Mouse (Mus musculus) kidney, postnatal 4 days (tissue): ENCODE data around the gene Numb.
A peak's percentile ranks its signal among the peaks of the same experiment; 100 is the strongest.
"Not testable (repeated sequence)": the region's sequence is repeated elsewhere in the genome, so short reads cannot be mapped to it uniquely, and the experiment has no call there.

Experiments used
- DNase-seq, 2 experiments: peaks; one replicate each; pipeline ENCODE4 v3.0.0; 2021; ENCODE audit warnings: mixed read lengths in 2 of 2

Numb gene

DNA sequence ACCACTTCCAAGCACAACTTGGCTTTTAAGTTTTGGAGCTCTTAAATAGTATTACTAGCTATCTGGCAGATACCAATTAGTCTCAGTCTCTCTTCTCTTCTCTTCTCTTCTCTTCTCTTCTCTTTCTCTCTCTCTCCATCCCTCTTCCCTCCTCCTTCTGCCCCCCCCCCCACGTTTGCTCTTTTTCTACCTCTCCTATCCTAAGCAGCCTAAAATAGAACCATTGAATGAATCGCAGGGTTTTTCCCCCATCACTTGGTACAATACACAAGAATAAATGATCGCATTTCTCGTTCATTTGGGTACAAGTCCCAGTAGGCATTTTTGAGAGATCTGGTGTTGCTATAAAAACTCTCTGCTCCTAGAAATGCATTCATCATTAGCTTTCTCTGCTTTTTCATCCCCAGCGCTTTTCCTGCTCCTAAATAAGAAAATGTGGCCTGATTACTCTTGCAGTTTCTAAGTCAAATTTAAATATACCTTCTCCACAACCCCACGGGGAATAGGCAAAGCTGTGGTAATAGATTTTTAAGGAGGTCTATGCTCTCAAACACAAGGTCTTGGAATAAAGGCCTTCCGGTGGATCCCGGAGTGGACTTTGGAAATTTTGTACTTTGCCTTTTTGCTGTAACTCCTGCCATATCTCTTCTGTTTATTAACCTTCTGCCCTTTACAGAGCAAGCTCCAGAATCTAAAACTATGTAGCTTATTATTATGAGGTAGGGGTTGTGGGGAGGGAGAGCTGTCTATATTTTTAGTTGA is 1.2 kb upstream of the Numb start:
- no peak for DNase-seq

DNA sequence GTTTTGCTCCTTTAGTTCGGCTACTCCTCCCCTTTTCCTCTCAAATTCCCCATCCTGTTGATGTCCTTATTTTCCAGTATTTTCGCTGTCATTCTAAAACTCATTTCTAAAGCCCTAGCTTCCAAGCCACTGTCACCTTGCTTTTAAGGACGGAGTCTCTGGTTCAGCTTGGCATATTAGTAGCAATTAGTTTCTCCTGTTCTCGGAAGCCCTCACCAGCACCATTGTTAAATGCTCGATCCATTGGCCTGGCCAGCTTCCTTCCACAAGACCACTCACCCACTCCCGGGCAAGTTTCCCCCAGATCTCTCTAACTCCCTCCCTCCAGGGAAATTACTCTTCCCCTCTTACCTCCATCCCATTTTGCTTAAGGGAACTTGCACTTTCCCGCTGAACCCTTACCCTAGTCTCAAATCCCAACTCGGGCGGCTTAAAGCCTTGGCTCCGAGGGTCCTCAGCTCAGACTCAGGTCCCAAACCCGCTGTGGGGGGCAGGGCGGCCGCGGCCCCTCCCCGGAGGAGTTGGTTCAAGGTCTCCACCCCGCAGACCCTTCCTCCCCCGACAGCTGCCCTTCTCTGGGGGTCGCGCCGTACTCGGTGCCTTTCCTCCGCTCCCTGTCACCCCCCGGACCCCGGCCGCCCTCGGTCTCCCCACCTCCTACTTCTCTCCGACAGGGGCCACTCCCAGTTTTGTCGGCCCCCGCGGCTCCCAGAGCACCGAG is 853 bp downstream of the Numb start:
- DNase-seq: no peak

DNA sequence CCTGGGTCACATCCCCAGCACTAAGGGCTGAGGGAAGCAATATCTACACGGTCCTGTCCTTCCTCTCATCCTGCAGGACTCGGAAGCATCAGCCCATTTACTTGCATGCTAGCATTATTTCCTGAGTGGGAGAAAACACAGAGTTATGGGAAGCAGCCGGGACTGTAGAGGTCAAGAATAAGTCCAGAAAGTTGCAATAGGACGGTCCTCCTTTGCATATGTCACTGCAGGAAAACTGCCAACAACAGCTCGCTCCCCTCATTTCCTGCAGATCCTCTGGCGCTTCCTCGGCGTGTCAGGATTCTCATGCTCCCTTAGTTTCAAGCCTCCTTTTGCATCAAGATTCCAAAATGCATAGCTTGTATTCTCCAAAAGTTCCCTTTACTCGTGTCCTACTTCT is 4.8 kb downstream of the Numb start:
- peak; percentile 59 to 67 for DNase-seq

DNA sequence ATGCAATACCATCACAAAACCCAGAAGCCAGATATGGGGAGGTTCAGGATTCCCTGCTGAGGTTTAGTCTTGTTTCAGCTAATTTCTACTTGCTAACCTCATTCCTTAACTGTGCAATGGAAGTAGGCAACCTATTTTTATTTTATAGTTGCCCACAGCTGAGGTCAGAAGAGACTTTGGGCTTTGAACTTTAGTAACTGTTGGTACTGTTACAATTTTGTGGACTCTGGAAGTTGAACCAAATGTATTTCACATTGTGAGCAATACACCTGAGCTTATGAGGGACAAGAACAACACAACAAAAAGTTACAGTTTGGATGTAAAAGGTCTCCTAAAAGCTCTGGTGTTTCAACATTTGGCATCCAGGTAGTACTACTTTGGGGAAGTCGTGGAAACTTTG is 6.9 kb downstream of the Numb start:
- DNase-seq: no peak

DNA sequence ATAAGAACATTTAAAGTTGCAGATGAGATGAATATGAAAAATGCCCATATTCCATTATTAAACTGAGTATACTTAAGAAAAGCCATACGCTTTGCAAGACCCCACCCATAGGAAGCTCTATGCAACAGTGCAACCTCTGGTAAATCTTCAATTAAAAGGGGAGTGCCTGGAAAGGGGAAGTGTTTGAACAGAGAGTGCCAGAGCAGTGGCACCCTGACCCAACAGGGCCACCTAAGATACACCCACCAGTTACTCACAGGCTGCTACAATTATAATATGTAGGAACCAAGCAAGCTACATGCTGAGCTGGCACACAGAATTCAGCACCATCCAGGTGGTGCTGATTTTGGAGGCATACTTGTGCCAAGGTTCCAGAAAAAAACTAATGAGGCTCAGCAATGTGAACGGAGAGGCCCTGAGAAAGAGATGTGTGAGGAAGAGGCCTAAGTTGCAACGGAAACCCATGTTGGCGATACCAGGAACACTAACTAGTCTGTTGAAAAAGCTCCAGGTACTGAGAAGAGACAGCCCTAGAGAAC is 7.5 kb downstream of the Numb start:
- no peak for DNase-seq

DNA sequence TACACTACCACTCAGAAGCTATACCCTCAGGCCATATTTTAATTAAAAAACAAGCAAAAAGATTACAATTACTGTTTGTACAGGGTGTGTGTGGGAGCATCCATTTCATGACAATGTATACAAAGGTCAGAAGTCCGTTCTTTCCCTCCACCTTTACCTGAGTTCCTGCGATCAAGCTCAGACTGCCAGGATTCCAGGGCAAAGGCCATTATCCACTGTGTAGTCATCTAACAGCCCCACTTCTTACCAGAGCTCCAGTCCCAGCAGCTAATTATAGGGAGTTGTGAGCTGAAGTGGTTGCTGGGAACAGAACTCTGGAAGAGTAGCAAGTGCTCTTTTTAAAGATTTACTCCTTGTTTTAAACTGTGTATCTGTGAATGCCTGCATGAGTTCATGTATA is 11.3 kb downstream of the Numb start:
- DNase-seq: no peak

DNA sequence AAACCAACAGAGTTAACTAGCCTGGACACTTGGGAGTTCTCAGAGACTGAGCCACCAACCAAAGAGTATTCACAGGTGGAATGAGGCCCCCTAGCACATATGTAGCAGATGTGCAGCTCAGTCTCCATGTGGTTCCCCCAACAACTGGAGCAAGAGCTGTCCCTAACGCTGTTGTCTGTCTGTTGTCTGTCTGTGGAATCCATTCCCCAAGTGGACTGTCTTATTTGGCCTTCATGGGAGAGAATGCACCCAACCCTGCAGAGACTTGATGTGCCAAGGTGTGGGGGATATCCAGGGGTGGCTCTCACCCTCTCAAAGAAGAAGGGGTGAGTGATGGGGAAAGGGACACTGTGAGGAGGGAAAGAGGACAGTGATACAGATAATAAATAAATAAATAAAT is 28.8 kb downstream of the Numb start:
- no peak for DNase-seq

DNA sequence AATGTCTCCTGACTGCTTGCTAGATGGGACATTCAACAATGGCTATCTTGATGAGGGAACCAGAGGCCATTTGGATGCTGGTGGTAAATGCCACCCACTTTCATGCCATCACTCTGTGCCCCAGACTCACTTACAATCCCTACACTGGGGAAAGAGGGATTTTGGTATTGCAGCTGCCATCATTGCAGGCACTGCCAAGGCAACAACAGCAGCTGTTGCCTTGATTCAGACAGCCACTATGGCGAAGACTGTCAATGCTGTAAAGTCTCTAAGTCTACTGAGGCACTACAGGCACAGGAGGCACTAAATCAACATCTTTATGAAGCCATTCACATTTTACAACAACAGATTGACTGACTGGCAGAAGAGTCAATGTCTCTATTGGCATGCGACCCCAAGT is 30.5 kb downstream of the Numb start:
- no peak for DNase-seq

DNA sequence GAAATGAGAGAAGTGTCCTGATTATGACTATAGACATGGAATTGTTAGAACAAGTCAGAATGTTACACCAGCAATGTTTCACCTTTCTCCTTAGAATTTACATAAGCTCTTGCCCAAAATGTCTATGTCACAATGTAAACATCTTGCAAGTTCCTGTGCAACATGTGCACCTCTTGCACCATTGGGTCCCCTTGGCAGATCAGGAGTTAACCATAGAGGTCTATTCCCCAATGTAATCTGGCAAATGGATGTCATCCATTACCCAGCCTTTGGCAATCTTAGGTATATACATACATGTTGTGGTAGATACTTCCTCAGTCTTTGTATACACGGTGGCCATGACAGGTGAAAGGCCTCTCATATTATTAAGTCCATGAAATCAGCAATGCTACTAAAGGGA is 32.6 kb downstream of the Numb start:
- no peak for DNase-seq

DNA sequence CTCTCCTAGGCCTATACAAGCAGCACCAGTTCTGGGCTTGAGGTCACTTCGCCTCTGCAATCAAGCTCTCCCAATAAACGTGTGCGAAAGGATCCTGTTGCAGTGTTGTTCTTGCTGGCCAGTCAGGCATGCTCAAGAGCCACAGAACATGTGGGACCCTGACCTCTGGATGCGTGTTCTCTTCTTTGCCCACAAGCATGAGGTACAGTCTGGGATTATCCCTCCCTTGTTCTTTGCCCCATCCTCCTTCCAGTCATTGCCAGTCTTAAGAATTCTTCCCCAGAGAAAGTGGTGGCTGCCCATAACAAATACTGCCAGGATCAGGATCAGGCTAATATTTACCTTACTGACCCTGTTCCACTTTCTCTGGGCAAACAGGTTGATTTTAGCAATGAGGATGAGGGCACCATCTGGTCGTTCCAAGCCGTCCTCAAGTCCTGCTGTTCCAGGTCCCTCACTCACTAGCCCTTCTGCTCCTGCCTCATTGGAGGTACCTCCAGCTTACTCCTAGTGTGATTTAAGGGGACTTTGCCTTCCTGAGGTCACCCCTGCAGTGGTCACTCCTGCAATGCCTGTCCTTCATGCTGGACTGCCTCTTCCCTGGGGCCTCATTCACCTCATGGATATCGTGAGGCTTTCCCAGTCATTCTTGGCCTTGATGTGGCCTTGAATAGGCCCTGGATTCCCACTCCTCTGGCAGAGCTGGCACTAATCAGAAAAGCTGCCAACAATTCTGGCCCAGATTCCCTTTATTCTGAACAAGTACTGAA is 36.0 kb downstream of the Numb start:
- DNase-seq: peak in 1 of 2 experiments; percentile 17

DNA sequence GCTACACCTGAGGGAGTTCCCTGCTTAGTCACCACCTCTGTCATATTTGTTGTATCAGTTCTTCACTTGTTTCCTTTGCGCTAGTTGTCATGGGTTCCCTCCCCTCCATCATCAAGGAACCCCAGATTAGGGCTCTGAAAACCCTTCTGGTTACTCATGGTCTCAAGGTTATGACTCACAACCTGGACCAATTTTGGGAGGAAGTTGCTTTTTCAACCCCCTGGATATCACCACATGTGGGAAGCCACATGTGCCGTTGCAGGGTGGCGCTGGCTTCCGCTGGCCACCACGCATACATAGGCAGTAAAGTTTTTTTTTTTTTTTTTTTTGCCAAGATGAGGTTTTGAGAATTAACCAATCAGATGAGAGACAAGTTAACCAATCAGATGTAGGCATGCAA is 36.7 kb downstream of the Numb start:
- not testable (repeated sequence) for DNase-seq

DNA sequence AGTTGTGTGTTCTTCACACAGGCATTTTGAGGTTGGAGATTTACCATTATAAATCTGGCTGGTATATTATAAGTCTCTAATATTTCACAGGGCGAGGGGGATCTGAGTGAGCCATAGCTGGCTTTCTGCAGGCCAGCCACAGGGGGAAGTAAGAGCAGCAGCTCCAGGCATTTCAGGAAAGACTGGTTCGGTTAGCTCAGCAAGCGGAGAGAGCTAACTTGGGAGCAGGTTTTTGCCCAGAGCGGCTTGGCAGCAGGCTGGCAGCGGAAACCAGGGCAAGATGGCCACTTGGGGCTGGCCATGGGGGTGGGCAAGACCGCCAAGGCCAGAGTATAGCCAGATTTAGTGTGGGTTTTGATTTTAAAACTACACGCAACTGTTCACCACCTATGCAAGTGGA is 39.2 kb downstream of the Numb start:
- DNase-seq: peak; percentile 12 to 28

DNA sequence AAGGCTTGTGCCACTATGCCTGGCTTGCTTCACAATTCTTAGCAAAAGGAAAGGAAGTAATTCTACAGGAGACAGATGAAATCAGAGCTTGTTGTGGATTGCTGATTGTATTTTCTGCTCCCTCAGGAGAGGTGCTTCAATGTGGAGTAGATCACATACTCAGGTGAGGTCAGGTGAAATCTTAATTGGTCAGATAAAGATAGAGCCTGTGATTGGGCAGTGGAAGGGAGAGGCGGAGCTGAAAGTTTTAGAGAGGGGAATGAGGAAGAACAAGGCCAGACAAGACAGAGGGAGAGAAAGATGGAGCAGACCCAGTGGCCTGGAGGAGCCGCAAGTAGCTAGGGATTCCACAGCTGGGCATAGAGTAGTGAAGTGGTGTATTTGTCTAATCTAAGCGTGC is 39.6 kb downstream of the Numb start:
- no peak for DNase-seq

DNA sequence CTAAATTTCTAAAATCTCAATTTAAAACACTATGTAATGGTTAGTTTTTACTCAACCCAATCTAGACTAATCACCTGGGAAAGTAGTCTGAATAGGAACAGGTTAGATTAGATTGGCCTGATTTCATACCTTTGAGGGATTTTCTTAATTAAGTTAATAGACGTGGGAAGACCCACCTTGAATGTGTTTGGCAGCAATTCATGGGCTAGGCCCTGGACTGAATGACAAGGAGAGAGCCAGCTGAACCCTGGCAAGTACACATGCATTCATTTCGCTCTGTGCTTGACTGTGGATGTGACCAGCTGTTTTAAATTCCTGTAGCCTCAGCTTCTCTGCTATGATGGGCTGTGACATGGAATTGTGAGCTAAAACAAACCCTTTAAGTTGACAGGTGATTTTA is 40.8 kb downstream of the Numb start:
- DNase-seq: no peak

DNA sequence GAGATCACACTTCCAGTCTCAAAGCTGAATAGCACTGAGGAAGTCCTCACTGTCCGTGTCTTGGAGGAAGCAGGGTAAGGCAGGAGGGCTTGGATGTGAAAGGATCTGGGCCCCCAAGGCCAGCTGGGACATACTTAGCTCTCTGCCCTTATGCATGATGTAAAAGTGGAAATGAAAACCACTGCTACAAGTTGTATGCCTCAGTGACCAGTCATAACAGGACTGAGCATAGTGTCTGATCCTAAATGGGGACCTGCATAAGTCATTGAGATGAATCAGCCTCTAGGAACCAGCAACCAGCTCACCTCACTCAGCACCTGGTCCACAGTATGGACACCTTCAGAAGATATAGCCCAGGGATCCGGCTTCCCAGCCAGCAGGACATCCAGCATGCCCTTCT is 46.6 kb downstream of the Numb start:
- no peak for DNase-seq

DNA sequence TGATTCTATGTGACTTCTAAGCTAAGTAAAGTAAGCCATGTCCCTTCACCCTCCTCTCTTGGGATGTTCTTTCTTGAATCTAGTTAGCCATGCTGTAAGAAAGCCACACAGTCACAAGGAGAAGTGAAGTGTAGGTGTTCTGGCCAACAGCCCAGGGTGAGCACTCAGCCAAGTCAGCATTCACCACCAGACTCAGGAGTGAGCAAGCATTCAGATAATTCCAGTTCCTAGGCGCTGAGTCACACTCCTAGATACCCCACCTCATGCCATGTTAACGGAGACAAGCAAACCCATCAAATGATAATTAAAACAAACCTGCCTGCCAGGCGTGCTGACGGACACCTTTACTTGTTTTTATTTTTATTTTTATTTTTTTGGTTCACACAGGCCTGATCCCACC is 47.1 kb downstream of the Numb start:
- peak in 1 of 2 experiments; percentile 11 for DNase-seq

DNA sequence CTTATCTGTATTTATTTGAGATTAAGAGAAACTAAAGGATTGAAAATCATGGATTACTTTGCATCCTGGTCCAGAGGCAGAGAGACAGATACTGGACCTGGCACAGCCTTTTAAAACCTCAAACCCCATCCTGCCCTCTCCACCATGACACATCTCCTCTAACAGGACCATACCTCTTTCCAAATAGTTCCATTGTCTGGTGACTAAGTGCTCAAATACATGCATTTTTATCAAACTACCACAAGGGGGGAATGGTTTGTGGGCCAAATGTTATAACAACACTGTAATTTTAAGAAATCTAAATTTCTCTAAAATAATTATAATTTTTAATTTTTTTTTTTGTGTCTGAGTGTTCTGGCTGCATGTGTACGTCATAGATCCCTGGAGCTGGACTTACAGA is 57.2 kb downstream of the Numb start:
- DNase-seq: no peak

DNA sequence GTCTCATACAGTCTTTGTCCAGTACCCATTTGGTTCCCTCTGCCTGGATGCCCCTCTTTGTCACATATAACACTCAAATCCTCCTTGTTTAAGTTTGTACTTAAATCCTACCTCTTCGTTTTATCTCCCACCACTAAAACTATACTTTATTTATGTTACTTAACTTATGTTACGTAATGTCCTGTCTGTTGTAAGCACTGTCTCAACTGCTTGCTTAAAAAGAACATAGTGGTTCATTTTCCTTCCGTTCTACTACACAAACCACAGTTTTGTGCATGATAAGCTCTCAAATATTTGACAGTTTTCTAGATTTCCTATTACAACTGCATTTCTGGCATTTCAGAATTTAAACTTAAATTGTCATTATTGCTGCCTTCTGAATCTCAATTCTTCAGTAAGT is 59.9 kb downstream of the Numb start:
- DNase-seq: no peak

DNA sequence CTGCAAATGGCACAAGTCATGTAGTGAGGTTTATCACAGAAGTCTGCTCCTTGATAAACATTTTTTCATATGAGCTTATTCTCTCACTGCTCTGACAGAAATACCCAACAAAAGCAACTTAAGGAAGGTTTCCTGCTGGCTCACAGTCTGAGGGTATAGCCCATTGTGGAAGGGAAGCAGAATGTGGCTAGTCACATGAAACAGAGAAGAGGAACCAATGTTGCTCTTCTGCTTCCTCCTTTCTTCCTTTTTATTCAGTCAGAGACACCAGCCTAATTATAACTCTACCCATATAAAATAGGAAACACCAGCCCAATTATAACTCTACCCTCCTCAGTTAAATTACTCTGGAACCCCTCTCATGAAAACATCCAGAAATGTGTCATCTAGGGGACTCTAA is 61.0 kb downstream of the Numb start:
- no peak for DNase-seq

DNA sequence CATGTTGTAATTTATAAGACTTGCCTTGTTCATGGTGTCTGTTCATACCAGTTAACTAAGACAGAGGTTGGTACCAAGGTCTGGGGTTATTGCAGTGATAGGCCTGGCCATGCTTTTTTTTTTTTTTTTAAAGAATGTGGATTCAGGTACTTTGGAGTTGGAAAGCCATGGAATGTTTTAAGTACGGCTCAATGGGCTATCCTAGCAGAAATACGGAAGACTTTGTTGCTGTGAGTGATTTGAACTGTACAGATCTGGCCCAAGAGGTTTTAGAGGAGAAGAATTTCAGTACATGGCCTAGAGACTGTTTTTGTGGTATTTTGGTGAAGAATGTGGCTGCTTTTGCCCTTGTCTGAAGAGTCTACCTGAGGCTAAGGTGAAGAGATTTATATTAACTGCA is 63.7 kb downstream of the Numb start:
- DNase-seq: no peak

DNA sequence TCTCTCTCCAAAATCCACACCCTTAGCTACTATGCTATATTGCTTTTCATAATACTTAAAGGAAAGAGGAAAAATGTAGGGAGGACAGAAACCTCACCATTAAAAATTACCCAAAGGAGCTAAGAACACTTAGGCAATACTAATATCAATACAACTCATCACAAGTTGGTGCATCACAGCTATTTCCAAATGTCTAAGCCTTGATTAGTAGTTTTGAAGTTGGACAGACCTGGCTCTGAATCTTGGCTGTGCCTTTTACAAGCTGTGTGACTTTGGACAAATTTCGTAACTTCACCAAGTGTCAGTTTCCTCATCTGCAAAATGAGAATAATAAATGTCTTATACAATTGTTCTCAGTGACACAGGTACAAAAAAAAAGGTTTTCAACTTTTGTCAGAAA is 66.5 kb downstream of the Numb start:
- DNase-seq: no peak

DNA sequence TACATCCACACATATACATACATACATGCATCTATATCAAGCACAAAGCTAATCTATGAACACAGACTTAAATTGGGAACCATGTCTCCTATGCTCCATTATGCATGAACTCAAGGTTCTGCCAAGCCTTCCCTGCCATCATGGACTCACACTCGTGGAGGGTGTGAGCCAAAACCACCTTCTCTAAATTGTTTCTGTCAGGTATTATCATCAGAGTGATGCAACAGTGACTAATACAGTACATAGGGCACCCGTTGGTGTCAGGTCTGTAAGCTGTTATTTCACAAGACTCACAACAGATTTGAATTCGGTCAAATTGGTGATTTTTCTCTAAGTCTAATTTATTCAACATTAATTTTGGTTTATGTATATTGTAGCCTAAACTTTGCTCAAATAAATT is 67.5 kb downstream of the Numb start:
- DNase-seq: no peak

DNA sequence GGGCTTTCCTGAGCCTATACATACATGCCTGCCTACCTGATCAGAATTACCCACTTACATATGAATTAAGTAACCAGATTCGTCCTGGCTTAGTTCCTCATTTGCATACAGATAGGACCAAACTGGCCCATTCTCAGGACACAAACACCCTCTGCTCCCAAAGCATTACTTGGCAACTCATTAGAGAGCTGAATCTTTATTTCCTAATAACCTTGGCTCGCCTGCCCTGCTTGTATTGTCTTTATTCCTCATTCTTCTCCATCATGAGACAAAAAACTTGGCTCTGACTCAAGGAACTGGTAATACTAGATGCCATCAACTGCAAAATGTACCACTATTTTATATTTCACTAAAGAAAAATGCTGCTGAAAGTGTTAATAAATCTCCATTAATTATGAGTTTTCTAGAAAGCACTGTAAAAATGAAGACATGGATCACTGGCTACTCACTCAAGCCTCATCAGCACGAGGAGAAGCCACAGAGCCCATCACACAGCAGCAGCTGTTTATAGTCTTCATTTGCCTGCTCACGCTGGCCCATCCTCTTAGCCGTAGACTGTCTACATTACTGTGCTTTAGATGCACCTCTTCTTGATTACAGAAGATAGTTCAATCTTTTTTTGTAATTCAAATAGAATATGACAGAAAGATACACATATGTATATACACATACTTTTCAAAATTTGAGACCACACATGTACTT is 69.1 kb downstream of the Numb start:
- no peak for DNase-seq
